Mouse (Mus musculus): ENCODE measurements at regions not wholly inside any gene's neighbourhood (a gene's known extent, or its start where the extent isn't known, plus 50 kb on each side); places are given as distances from the start of the nearest gene placed in this dataset.

GRCm38 (mm10) chr1:185836632-185837281 is 280.4 kb downstream of the Lyplal1 start:
- TF ChIP-seq EP300 (IDR thresholded peaks at IDR 0.05; ENCODE audit: low read depth) (no peak), CTCF (IDR thresholded peaks at IDR 0.05; ENCODE audit: low read depth) (no peak)
